Mouse (Mus musculus) lung, postnatal 10 days (tissue): Measurements from ENCODE around the gene Pdcd5.

ENCODE experiments used
- DNase-seq: peaks from one replicate; pipeline ENCODE4 v3.0.0; 2021

Gene Pdcd5

DNA sequence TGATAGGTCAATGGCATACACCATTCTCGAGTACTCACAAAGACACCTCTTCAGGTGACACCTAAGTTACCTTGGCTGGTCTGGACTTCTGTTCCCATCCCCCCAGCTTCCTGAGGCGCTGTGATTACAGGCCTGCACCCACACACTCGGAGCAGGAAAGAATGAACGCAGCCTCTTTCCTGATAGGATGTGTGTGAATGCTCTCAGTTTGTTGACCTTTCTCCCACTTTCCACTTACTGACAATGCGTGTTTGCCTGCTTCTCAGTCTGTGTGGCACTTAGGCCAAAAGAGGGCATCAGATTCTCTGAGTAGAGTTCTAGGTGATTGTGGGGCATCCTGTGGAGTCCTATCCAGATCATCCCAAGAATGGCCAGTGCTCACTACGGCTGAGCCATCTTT is 7.2 kb downstream of the Pdcd5 start:
- DNase-seq: no peak

GRCm38 (mm10) chr7:35636874-35637273 is 10.4 kb downstream of the Pdcd5 start:
- DNase-seq: no peak

GRCm38 (mm10) chr7:35636229-35636628 is 11.1 kb downstream of the Pdcd5 start:
- peak; percentile 35 for DNase-seq

DNA sequence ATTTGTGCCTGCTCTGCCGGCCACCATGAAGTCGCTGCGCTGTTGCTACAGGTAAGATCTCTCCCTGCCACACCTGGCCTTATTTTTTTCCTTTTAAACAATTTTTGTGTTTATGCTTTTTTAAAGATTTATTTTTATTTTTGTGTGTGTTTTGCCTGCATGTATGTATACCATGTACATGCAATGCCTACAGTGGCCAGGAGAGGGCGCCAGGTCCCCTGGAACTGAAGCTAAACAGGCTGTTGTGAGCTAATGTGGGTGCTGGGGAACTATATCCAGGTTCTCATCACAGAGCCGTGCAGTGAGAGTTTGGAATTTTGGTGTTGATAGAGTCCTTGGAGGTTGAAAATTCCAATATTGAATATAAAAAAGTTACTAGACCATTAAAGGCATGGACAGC is 18.8 kb downstream of the Pdcd5 start:
- peak; percentile 23 for DNase-seq

DNA sequence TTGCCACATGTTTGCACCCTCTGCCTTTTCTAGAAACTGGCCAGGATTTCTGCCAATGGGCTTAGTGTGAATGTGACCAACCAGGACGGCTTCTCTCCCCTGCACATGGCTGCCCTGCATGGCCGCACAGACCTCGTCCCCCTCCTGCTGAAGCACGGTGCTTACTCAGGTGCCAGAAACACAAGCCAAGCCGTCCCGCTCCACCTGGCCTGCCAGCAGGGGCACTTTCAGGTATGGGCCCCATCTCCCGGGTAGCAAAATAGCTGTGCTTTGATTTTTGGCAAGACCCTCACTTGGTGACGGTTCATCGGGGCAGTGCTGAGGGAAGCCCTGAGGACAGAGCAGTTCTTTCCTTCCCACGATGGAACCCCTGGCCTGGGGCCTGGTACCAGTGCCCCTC is 19.9 kb downstream of the Pdcd5 start:
- no peak for DNase-seq

GRCm38 (mm10) chr7:35626038-35626437 is 21.3 kb downstream of the Pdcd5 start:
- DNase-seq: no peak

DNA sequence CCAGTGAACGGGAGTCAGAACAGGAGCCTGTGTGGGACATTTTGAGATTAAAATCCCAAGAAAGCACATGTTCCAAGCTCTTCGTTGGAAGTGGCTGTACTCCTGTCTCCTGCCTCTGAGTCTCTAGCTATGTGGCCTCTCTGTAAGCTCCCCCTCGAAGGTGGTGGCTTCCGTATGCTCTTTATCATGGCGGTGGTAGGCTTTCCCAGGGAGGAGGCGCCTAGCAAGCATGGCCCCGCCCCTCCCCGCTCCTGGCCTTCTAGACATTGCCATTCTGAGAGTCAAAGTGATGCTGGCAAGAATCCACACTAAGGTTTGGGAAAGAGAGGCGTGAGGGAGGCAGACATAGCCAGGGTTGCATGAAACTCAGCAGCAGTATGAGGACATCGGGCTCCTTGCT is 24.7 kb downstream of the Pdcd5 start:
- DNase-seq: no peak

- DNase-seq: no peak
Measured at GRCm38 (mm10) chr7:35617513-35617912, 29.8 kb downstream of the Pdcd5 start.

DNA sequence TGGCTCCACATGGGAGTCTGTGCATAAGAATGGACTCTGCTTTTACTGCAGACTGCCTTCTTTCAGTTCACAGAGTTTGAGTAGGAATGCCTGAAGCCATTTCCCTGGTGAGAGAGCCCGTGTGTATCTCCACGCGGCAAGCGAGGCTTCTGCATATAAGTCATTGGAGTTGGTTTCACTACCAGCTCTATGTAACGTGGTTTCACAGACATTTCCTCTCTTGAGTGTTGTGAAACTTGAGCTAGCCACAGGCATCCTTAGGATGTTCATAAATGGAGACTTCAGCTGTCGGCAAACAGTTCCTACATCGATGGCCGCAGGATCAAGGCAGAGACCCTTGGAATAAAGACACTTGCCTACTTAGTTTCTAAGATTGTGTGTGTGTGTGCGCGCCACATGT is 38.1 kb downstream of the Pdcd5 start:
- DNase-seq: no peak

- DNase-seq: no peak
Measured at GRCm38 (mm10) chr7:35606816-35607215, 40.5 kb downstream of the Pdcd5 start.

- no peak for DNase-seq
Measured at GRCm38 (mm10) chr7:35602766-35603165, 44.6 kb downstream of the Pdcd5 start.

DNA sequence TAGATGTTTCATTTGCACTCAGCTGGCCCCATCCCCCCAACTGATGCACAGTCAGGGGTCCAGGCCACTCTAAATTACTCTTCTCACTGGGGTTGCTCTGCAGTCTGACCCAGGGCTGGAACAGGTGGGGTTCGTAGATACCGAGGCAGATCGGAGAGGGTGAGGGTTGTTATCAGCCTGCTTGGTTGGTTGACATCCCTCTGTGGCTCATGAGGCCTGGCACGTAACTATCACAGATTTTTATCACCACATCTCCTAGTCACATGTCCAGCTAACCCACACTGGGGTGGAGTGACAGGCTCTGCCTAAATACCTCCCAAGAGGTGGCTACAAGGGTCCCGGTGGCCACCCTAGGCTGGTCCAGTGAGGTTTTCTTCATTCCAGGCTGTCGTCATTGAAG is 46.2 kb downstream of the Pdcd5 start:
- no peak for DNase-seq

DNA sequence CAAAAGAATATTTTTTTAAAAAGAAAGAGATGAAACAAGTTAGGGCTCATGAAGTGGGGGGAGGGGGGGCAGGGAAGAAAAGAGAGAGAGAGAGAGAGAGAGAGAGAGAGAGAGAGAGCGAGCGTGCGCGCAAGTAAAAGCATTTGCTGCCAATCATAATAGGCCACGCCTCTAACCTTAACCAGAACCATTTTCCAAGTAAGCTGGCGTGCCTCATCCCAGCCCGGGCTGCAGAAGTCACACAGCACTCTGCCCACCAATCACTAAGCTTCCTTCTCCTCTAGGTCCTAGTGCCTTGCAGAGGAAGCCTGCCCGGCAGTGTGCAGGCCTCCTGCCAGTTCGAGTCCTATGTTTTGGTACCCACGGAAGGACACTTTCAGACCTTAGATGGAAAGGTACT is 47.3 kb downstream of the Pdcd5 start:
- DNase-seq: no peak

DNA sequence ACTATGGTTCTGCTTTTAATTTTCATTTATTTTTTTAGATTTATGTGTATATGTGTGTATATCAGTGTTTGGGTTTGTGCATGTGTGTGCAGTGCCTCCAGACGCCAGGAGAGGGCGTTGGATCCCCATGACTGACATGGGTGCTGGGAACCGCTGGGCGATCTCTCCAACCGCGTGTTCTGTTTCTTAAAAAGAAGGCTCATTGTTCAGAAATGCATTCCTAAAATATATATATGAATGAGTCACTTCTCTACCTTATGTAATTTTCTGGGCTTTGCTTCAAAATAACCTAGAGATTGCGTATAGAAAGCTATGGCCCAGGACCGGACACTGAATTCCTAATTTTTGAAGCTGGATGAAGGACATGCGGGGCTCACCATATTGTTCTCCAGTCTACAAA is 47.8 kb downstream of the Pdcd5 start:
- DNase-seq: no peak

DNA sequence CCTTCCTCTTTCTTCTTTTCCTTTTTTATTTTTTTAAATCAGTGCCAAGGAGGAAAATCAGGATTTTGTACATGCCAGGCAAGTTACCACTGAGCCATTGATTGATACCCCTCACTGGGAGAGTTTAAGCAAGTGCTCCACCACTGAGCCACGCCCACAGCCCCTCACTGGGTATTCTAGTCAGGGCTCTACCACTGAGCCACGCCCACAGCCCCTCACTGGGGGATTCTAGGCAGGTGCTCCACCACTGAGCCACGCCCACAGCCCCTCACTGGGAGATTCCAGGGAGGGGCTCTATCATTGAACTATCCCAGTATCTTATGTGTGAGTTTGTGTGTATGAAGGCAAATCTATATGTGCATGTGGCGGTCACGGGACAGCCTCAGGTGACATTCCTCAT is 53.0 kb downstream of the Pdcd5 start:
- no peak for DNase-seq
